Mouse (Mus musculus): ENCODE measurements at regions not wholly inside any gene's neighbourhood (a gene's known extent, or its start where the extent isn't known, plus 50 kb on each side); places are given as distances from the start of the nearest gene placed in this dataset.

- Histone ChIP-seq H3K27ac (no peak overlapping the region), H3K36me3 (no peaks in the 10 kb centered on the region), H3K4me3 (no peak overlapping the region), H3K9ac (no peak overlapping the region), H3K4me2 (peak overlapping the region; percentile 29), H3K27me3 (peaks cover 94% of the 10 kb centered on the region), H3K4me1 (replicated peaks) (peaks cover 16% of the 10 kb centered on the region), H3K9me3 (no peaks in the 10 kb centered on the region)
- 0 out of 2 replicates have a peak, but pooled peaks have one; percentile 61 for ATAC-seq (ENCODE audit: low FRiP score)
- WGBS = 2% methylated on average over 23 of the region's 23 CpGs
Observed at GRCm38 (mm10) chr5:101537518-101538380, 127.0 kb downstream of the Nkx6-1 start.

- ATAC-seq (ENCODE audit: low FRiP score) = no peak
- Histone ChIP-seq H3K36me3 (no peaks in the 10 kb centered on the region), H3K9ac (no peak overlapping the region), H3K27me3 (peaks cover 94% of the 10 kb centered on the region), H3K9me3 (no peaks in the 10 kb centered on the region), H3K4me1 (replicated peaks) (peaks cover 16% of the 10 kb centered on the region), H3K4me3 (no peak overlapping the region), H3K4me2 (no peak overlapping the region), H3K27ac (no peak overlapping the region)
- 61% methylated on average over 5 of the region's 5 CpGs for WGBS
Observed at GRCm38 (mm10) chr5:101535451-101535850, 129.3 kb downstream of the Nkx6-1 start.

- 56% methylated on average over 5 of the region's 5 CpGs for WGBS
- Histone ChIP-seq H3K4me2 (no peak overlapping the region), H3K9me3 (no peaks in the 10 kb centered on the region), H3K27me3 (peaks cover 100% of the 10 kb centered on the region), H3K4me1 (replicated peaks) (peaks cover 38% of the 10 kb centered on the region), H3K36me3 (no peaks in the 10 kb centered on the region), H3K9ac (no peak overlapping the region), H3K27ac (no peak overlapping the region), H3K4me3 (no peak overlapping the region)
- no peak for ATAC-seq (ENCODE audit: low FRiP score)
Observed at GRCm38 (mm10) chr5:101525346-101525745, 139.4 kb downstream of the Nkx6-1 start.

GRCm38 (mm10) chr5:101524670-101525069, 140.1 kb downstream of the Nkx6-1 start:
- no peak overlapping the region for H3K9ac ChIP-seq
- H3K9me3 ChIP-seq = no peaks in the 10 kb centered on the region
- no peaks in the 10 kb centered on the region for H3K36me3 ChIP-seq
- 8% methylated on average over 4 of the region's 4 CpGs for WGBS
- no peak overlapping the region for H3K27ac ChIP-seq
- no peak overlapping the region for H3K4me2 ChIP-seq
- peaks cover 98% of the 10 kb centered on the region for H3K27me3 ChIP-seq
- ATAC-seq (ENCODE audit: low FRiP score) = no peak
- no peak overlapping the region for H3K4me3 ChIP-seq
- H3K4me1 ChIP-seq (replicated peaks) = peaks cover 38% of the 10 kb centered on the region

GRCm38 (mm10) chr5:101523902-101524301, 140.9 kb downstream of the Nkx6-1 start:
- Histone ChIP-seq H3K4me3 (no peak overlapping the region), H3K4me2 (peak overlapping the region; percentile 19; the same call in 1 of the 2 replicates), H3K9ac (no peak overlapping the region), H3K27ac (no peak overlapping the region), H3K9me3 (no peaks in the 10 kb centered on the region), H3K36me3 (no peaks in the 10 kb centered on the region), H3K27me3 (peaks cover 98% of the 10 kb centered on the region), H3K4me1 (replicated peaks) (peaks cover 38% of the 10 kb centered on the region)
- peak; percentile 75 for ATAC-seq (ENCODE audit: low FRiP score)
- WGBS = 5% methylated on average over 7 of the region's 7 CpGs

GRCm38 (mm10) chr5:101523490-101523889, 141.3 kb downstream of the Nkx6-1 start:
- Histone ChIP-seq H3K27me3 (peaks cover 98% of the 10 kb centered on the region), H3K27ac (no peak overlapping the region; the same call in 1 of the 2 replicates), H3K4me2 (peak overlapping the region; percentile 19; the same call in 1 of the 2 replicates), H3K36me3 (no peaks in the 10 kb centered on the region), H3K9ac (no peak overlapping the region), H3K9me3 (no peaks in the 10 kb centered on the region), H3K4me3 (no peak overlapping the region), H3K4me1 (replicated peaks) (peaks cover 38% of the 10 kb centered on the region)
- 4% methylated on average over 7 of the region's 7 CpGs for WGBS
- ATAC-seq (ENCODE audit: low FRiP score) = no peak

- 11% methylated on average over 9 of the region's 9 CpGs for WGBS
- Histone ChIP-seq H3K36me3 (no peaks in the 10 kb centered on the region), H3K4me3 (no peak overlapping the region), H3K27me3 (peaks cover 94% of the 10 kb centered on the region), H3K4me2 (no peak overlapping the region), H3K27ac (no peak overlapping the region), H3K9ac (no peak overlapping the region), H3K9me3 (no peaks in the 10 kb centered on the region), H3K4me1 (replicated peaks) (peaks cover 38% of the 10 kb centered on the region)
- peak; percentile 76 for ATAC-seq (ENCODE audit: low FRiP score)
Observed at GRCm38 (mm10) chr5:101520935-101521655, 143.7 kb downstream of the Nkx6-1 start.

GRCm38 (mm10) chr5:101518791-101519547, 145.8 kb downstream of the Nkx6-1 start:
- WGBS = 27% methylated on average over 14 of the region's 14 CpGs
- H3K36me3 ChIP-seq = no peaks in the 10 kb centered on the region
- H3K4me3 ChIP-seq = no peak overlapping the region
- H3K4me2 ChIP-seq = no peak overlapping the region
- H3K4me1 ChIP-seq (replicated peaks) = peaks cover 21% of the 10 kb centered on the region
- no peaks in the 10 kb centered on the region for H3K9me3 ChIP-seq
- H3K27ac ChIP-seq = no peak overlapping the region
- no peak overlapping the region for H3K9ac ChIP-seq
- ATAC-seq (ENCODE audit: low FRiP score) = no peak
- H3K27me3 ChIP-seq = peaks cover 93% of the 10 kb centered on the region

GRCm38 (mm10) chr5:101497698-101498048, 167.1 kb downstream of the Nkx6-1 start:
- H3K4me3 ChIP-seq = no peak overlapping the region
- no peak overlapping the region for H3K9ac ChIP-seq
- 60% methylated on average over 14 of the region's 14 CpGs for WGBS
- peak overlapping the region; percentile 2; the same call in 1 of the 2 replicates for H3K4me2 ChIP-seq
- peaks cover 16% of the 10 kb centered on the region for H3K4me1 ChIP-seq (replicated peaks)
- H3K27ac ChIP-seq = peak overlapping the region; percentile 65
- ATAC-seq (ENCODE audit: low FRiP score) = peak; percentile 63
- H3K27me3 ChIP-seq = peaks cover 74% of the 10 kb centered on the region
- H3K36me3 ChIP-seq = no peaks in the 10 kb centered on the region
- H3K9me3 ChIP-seq = no peaks in the 10 kb centered on the region

- 31% methylated on average over 16 of the region's 16 CpGs for WGBS
- Histone ChIP-seq H3K4me2 (peak overlapping the region; percentile 2; the same call in 1 of the 2 replicates), H3K9ac (no peak overlapping the region), H3K9me3 (no peaks in the 10 kb centered on the region), H3K27ac (peak overlapping the region; percentile 65), H3K36me3 (no peaks in the 10 kb centered on the region), H3K4me1 (replicated peaks) (peaks cover 16% of the 10 kb centered on the region), H3K27me3 (peaks cover 74% of the 10 kb centered on the region), H3K4me3 (no peak overlapping the region)
- peak; percentile 90 for ATAC-seq (ENCODE audit: low FRiP score)
Observed at GRCm38 (mm10) chr5:101496924-101497697, 167.7 kb downstream of the Nkx6-1 start.

- no peak overlapping the region for H3K9ac ChIP-seq
- WGBS = 94% methylated on average over 9 of the region's 9 CpGs
- no peak overlapping the region for H3K4me2 ChIP-seq
- H3K27me3 ChIP-seq = peaks cover 72% of the 10 kb centered on the region
- no peaks in the 10 kb centered on the region for H3K9me3 ChIP-seq
- no peaks in the 10 kb centered on the region for H3K36me3 ChIP-seq
- H3K4me3 ChIP-seq = no peak overlapping the region
- peaks cover 16% of the 10 kb centered on the region for H3K4me1 ChIP-seq (replicated peaks)
- ATAC-seq (ENCODE audit: low FRiP score) = no peak
- H3K27ac ChIP-seq = no peak overlapping the region
Observed at GRCm38 (mm10) chr5:101496161-101496560, 168.6 kb downstream of the Nkx6-1 start.
